Mouse (Mus musculus): ENCODE measurements around the gene Polr3h.

Gene Polr3h

GRCm38 (mm10) chr15:81839634-81840033 lies 86.4 kb downstream of the Polr3h start:
- DNase-seq = peak; percentile 97 to 99

- peak in 1 of 2 experiments; percentile 51 for DNase-seq
Measured at GRCm38 (mm10) chr15:81838554-81839235, 87.3 kb downstream of the Polr3h start.

Data from cerebellum, postnatal 25 days (tissue).